Mouse (Mus musculus) kidney, adult 2 months (tissue): ENCODE measurements around the gene B4galt5. TPM values are rescaled to one million over a fixed set of nuclear protein-coding genes. Genes with fewer than 3 reads are reported as not detected.

Source experiments
- DNase-seq: peaks from one replicate; pipeline ENCODE4 v3.0.0; 2021
- H3K27ac ChIP-seq: fragments of 200-500 bp; 2 replicates; pipeline ENCODE4 v1.5.1; 2012; ENCODE audit warnings: low read depth, low read length, control low read depth, inconsistent platforms; ENCODE audit not compliant: insufficient read depth
- H3K27me3 ChIP-seq: fragments of 200-500 bp; replicated peaks from 2 replicates; pipeline ENCODE4 v1.6.1; 2012; ENCODE audit warnings: mild to moderate bottlenecking, moderate library complexity, low read length, inconsistent platforms; ENCODE audit not compliant: control insufficient read depth, insufficient read depth
- H3K36me3 ChIP-seq: fragments of 200-500 bp; 2 replicates; pipeline ENCODE4 v1.6.1; 2012; ENCODE audit warnings: mild to moderate bottlenecking, moderate library complexity, low read length, inconsistent platforms; ENCODE audit not compliant: control insufficient read depth, insufficient read depth
- H3K4me1 ChIP-seq: fragments of 200-500 bp; 2 replicates; pipeline ENCODE4 v1.6.1; 2011; ENCODE audit warnings: low read length; ENCODE audit not compliant: control insufficient read depth, insufficient read depth
- H3K4me3 ChIP-seq: fragments of 200-500 bp; 2 replicates; pipeline ENCODE4 v1.5.1; 2011; ENCODE audit warnings: mild to moderate bottlenecking, low read depth, low read length, control low read depth; ENCODE audit not compliant: insufficient read depth
- CTCF ChIP-seq: fragments of 200-500 bp; conservative IDR thresholded peaks from 2 replicates; pipeline ENCODE4 v1.5.1; 2011; ENCODE audit warnings: low read depth, mild to moderate bottlenecking, control low read depth, low read length, moderate library complexity, mixed read lengths; ENCODE audit not compliant: insufficient read depth, insufficient read length
- POLR2A ChIP-seq: fragments of 200-500 bp; IDR thresholded peaks from one replicate; pipeline ENCODE4 v1.6.1; 2011; ENCODE audit warnings: low read depth, low read length, control low read depth
- WGBS: fragments of 180-500 bp; shearing (Covaris S2); methylation state at CpG from one replicate; pipeline ENCODE4 v1.1.7; 2018; 5-methylcytosine and 5-hydroxymethylcytosine counted together
- polyA plus RNA-seq: library from polyadenylated mRNA; depleted of rRNA; stranded (reverse); fragments of >200 nt; gene quantifications from 2 replicates; pipeline ENCODE4 v1.2.3, GENCODE M21; 2012

The B4galt5 gene
- polyA plus RNA-seq, 1 experiment, result 51.5 TPM

GRCm38 (mm10) chr2:167278011-167278410, 71.0 kb downstream of the B4galt5 start:
- no peak for DNase-seq
- no peak overlapping the region for H3K4me3 ChIP-seq
- TF ChIP-seq CTCF, result no peak
- no peak for TF ChIP-seq POLR2A

GRCm38 (mm10) chr2:167277026-167277425, 72.0 kb downstream of the B4galt5 start:
- no peaks in the 10 kb centered on the region for H3K4me1 ChIP-seq
- no peaks in the 10 kb centered on the region for H3K27me3 ChIP-seq
- no peak overlapping the region for H3K4me3 ChIP-seq
- WGBS, result 76% methylated on average over 13 of the region's 13 CpGs
- DNase-seq, result no peak
- TF ChIP-seq POLR2A, result no peak
- no peak for TF ChIP-seq CTCF
- no peak overlapping the region for H3K27ac ChIP-seq
- H3K36me3 ChIP-seq, result no peaks in the 10 kb centered on the region

More at GRCm38 (mm10) chr2:167278011-167278410, 71.0 kb downstream of the B4galt5 start:
- Histone ChIP-seq H3K36me3 (no peaks in the 10 kb centered on the region), H3K4me1 (no peaks in the 10 kb centered on the region), H3K27me3 (no peaks in the 10 kb centered on the region), H3K27ac (no peak overlapping the region)
- WGBS, result 71% methylated on average over 7 of the region's 7 CpGs

- DNase-seq, result no peak
- H3K36me3 ChIP-seq, result no peaks in the 10 kb centered on the region
- H3K4me1 ChIP-seq, result no peaks in the 10 kb centered on the region
- H3K27me3 ChIP-seq, result no peaks in the 10 kb centered on the region
- no peak overlapping the region for H3K4me3 ChIP-seq
- WGBS, result 90% methylated on average over 10 of the region's 10 CpGs
- H3K27ac ChIP-seq, result no peak overlapping the region
- TF ChIP-seq POLR2A (no peak), CTCF (no peak)
These were observed 73.1 kb downstream of the B4galt5 start for GRCm38 (mm10) chr2:167275856-167276255.

GRCm38 (mm10) chr2:167274713-167275465, 74.1 kb downstream of the B4galt5 start:
- 74% methylated on average over 10 of the region's 10 CpGs for WGBS

GRCm38 (mm10) chr2:167273206-167273740, 75.7 kb downstream of the B4galt5 start:
- Histone ChIP-seq H3K4me3 (no peak overlapping the region), H3K27ac (no peak overlapping the region), H3K4me1 (no peaks in the 10 kb centered on the region), H3K27me3 (no peaks in the 10 kb centered on the region), H3K36me3 (no peaks in the 10 kb centered on the region)
- no peak for DNase-seq
- 72% methylated on average over 13 of the region's 13 CpGs for WGBS
- TF ChIP-seq POLR2A, result no peak
- no peak for TF ChIP-seq CTCF

More at GRCm38 (mm10) chr2:167274713-167275465, 74.1 kb downstream of the B4galt5 start:
- Histone ChIP-seq H3K36me3 (no peaks in the 10 kb centered on the region), H3K27ac (no peak overlapping the region), H3K4me1 (no peaks in the 10 kb centered on the region), H3K27me3 (no peaks in the 10 kb centered on the region), H3K4me3 (no peak overlapping the region)
- TF ChIP-seq POLR2A, result no peak
- DNase-seq, result no peak

- no peak for DNase-seq
- WGBS, result 84% methylated on average over 3 of the region's 3 CpGs
- H3K4me1 ChIP-seq, result no peaks in the 10 kb centered on the region
- no peak overlapping the region for H3K4me3 ChIP-seq
- TF ChIP-seq CTCF (no peak), POLR2A (no peak)
- H3K27me3 ChIP-seq, result no peaks in the 10 kb centered on the region
- no peaks in the 10 kb centered on the region for H3K36me3 ChIP-seq
- no peak overlapping the region for H3K27ac ChIP-seq
These were observed 76.3 kb downstream of the B4galt5 start for GRCm38 (mm10) chr2:167272706-167273105.

GRCm38 (mm10) chr2:167271121-167271521, 77.9 kb downstream of the B4galt5 start:
- no peak overlapping the region for H3K27ac ChIP-seq
- DNase-seq, result no peak
- WGBS, result 64% methylated on average over 9 of the region's 9 CpGs
- H3K36me3 ChIP-seq, result no peaks in the 10 kb centered on the region
- no peak overlapping the region for H3K4me3 ChIP-seq
- no peak for TF ChIP-seq CTCF
- no peak for TF ChIP-seq POLR2A
- no peaks in the 10 kb centered on the region for H3K27me3 ChIP-seq
- no peaks in the 10 kb centered on the region for H3K4me1 ChIP-seq
